Mouse (Mus musculus) CH12F3 (cell line): ENCODE measurements around the gene St6galnac3.
"Not testable (repeated sequence)": the region's sequence is repeated elsewhere in the genome, so short reads cannot be mapped to it uniquely, and the experiment has no call there.

Experiments
- in situ Hi-C: fragments of 300-500 bp; cut with MboI; formaldehyde crosslinking; loops from 2 replicates; pipeline ENCODE4 v1.14.3; 2020; ENCODE audit warnings: low sequenced_read_pairs

St6galnac3 gene

DNA sequence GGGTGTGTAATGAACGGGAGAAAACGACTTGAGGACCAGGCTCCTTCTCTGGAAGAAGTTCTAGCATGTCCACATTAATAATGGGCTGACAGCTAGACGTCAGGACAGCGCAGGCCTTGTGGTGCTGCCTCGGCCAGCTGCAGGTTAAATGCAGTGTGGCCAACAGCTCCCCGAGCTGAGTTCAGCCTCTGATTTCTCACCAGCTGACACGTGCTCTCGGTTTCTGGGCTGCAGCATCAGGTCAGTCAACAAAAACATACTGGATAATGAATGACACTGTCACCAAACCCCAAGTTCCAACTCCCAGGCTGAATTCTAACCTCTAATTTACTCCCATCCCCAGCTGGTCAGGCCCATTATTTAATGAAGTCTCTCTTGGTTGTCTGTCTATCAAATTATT lies 295.1 kb downstream of the St6galnac3 start:
- in situ Hi-C loops, result no loop called here

GRCm38 (mm10) chr3:153421918-153422290 lies 303.1 kb downstream of the St6galnac3 start:
- in situ Hi-C loops, result no loop called here

DNA sequence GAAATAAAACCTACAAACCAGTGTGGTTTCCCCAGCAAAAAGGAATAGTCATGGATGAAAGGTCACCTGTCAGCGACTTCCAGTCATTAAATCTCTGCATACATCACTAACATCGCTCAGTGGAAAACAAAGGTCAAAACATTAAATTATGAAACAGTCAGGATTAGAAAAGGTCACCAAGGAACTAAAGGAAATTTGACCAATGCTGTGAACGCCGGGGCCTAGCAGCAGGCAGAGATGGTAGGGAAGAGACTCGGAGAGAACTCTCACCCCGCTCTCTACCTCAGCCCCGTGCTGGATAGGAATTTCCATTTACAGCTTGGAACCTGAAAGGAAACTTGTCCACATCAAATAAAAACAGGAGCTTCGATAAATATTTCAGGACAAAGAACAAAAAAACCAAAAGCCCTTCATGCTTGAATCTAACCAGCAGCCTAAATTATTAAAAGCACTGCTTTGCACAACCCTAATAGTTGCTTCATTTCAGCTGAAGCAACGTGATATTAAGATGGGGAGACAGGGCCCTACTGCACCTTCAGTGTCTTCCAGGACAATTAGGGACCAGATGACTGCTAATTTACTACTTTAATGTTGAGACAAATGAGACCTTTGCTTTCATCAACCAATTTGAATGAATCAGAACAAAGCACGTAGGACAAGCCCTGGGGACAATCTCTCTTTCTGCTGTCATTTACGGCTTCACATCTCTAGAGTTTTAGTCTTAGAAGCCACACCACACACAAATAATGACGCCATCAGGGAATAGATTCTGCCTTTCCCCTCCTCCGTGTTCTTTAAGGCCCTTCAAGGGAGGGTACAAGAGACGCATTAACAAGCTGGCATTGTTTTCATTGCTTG lies 303.7 kb downstream of the St6galnac3 start:
- in situ Hi-C loops, result no loop called here

GRCm38 (mm10) chr3:153419331-153419730 lies 305.6 kb downstream of the St6galnac3 start:
- in situ Hi-C loops, result no loop called here

- in situ Hi-C loops, result no loop called here
Observed at GRCm38 (mm10) chr3:153417001-153417400, 308.0 kb downstream of the St6galnac3 start.

- in situ Hi-C loops, result no loop called here
Observed at GRCm38 (mm10) chr3:153416383-153416782, 308.6 kb downstream of the St6galnac3 start.

DNA sequence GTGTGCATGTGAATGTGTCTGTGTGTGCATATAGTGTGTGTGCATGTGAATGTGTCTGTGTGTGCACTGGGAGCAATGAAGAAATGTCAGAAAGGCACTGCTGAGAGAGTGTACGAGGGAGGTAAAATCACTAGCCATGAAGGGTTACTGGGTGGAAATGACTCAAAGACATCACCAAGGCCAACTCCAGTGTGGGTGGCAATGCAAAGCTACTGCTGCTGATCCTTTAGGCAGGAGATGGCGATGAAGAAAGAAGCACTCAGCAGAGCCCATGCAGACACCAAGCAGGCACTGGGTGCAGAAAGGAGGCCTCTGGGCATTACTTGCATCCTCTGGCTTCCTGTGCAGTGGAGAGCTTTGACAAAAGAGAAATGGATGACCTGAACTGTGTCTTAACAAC lies 310.8 kb downstream of the St6galnac3 start:
- in situ Hi-C loops, result no loop called here

GRCm38 (mm10) chr3:153409286-153409685 lies 315.7 kb downstream of the St6galnac3 start:
- in situ Hi-C loops, result no loop called here

DNA sequence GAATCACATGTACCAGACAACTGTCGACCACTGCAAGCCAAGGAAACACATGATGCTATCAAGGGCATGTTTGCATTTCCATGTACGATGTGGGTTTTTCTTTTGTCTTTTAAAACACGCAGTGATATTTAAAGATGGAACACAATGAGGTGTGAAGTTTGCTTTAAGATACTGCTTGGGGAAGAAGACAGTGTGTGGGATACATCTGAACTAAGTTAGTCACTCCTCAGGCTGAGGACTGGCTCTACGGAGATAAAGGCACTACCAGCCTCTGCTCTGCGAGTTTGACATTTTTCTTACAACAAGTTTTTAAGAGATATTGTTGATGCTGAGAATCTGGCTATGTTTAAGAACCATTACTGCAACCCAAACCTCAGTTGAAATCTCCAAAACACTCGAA lies 316.6 kb downstream of the St6galnac3 start:
- in situ Hi-C loops, result no loop called here

DNA sequence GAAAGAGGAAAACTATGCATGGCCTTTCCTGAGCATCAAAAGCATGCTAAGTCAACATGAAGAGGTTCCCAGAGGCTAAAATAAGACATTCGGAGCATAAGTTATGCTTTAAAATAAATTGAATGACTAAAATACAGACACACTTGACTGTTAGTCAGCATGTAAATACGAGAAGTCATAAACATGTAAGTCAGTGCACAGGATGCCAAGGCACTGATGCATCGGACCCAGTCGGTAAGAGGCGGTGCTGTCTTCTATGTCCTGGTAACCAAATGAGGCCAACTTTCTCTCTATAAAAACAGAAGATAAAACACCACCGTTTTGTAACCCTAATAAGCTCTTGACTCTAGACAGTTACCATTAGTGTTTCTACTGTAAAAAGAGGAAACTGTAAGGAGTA lies 317.3 kb downstream of the St6galnac3 start:
- in situ Hi-C loops, result no loop called here

DNA sequence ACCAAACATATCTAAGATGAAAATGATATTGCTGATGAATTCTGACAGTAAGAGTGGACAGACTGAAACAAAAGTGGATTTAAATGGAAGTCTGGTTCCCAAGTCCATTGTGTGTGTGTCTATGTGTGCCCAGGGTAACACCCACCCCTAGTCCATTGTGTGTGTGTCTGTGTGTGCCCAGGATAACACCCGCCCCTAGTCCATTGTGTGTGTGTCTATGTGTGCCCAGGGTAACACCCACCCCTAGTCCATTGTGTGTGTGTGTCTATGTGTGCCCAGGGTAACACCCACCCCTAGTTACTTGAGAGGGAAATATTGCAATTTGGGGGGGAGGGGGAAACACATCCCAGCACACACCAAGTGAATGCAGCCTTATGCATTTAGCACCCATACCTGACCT lies 318.1 kb downstream of the St6galnac3 start:
- in situ Hi-C loops, result no loop called here

- in situ Hi-C loops, result no loop called here
Observed at GRCm38 (mm10) chr3:153406220-153406619, 318.8 kb downstream of the St6galnac3 start.

GRCm38 (mm10) chr3:153405643-153406042 lies 319.3 kb downstream of the St6galnac3 start:
- in situ Hi-C loops, result no loop called here

- in situ Hi-C loops, result no loop called here
Observed at GRCm38 (mm10) chr3:153400259-153400658, 324.7 kb downstream of the St6galnac3 start.

DNA sequence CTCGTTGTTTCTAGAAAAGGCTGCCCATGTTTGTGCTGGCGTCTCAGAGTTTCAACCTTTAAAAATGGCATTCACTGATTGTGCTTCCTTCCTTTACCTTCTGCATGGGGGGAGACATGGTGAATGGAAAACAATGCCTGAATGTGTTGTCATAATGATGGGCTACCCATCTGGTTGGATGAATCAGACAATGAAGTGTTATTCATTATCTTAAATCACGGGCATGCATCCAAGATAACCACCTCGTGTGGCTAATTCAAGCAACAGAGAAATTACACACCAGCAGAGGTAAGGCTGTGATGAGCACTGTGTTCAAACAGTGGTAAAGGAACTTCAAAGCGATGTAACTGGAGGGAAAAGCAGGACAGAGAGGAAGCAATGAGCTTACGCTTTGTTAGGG lies 325.4 kb downstream of the St6galnac3 start:
- in situ Hi-C loops, result no loop called here

- in situ Hi-C loops, result no loop called here
Observed at GRCm38 (mm10) chr3:153397726-153398125, 327.2 kb downstream of the St6galnac3 start.

DNA sequence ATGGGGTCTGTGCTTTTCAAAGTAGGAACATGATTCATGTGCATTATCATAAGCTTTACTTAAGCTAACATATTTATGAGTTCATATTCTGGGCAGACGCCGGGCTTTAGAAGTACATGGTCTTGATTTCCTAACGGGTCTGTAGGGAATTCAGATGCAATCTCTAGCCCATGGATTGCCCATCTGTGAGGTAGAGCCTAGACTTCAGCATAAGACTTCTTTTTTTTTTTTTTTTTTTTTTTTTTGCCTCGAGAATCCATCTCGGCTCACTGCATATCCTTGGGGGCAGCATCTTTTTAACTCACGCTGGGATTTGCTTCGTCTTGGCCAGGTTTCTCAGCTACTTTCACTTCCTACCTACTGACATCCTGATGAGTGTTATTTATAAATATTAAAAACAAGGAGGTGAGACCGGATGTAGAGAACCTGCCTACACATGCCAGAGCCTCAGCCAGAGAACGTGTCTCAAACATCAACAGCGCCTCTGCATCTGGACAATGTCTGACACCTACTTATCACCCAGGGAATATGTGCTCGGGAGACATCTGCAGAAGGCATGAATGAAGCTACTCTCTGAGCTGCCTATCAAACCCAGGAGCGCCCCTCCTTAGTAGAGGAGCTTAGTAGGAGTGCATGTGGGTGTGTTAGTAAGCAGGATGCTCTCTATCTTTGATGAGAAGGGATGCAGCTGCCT lies 328.5 kb downstream of the St6galnac3 start:
- in situ Hi-C loops, result no loop called here

DNA sequence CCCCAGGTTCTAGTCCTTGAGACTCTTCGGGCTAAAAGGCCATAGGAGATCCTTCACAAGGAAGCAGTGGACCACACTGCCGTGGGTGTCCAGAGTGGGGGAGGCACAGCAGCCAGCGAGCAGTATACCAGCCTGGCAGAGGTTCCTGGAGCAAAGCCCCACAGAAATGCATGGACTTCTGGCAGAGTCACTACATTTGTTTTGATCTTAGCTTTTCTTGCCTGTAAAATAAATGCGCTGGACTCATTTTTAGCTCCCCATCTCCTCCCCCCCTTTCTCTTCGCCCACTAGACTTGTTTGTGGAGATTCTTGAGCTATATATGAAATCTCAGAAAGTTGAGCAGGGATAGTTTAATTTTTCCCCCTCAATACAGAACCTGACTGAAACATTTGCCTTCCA lies 329.6 kb downstream of the St6galnac3 start:
- in situ Hi-C loops, result no loop called here

GRCm38 (mm10) chr3:153394751-153395150 lies 330.2 kb downstream of the St6galnac3 start:
- in situ Hi-C loops, result no loop called here

GRCm38 (mm10) chr3:153394224-153394623 lies 330.8 kb downstream of the St6galnac3 start:
- in situ Hi-C loops, result no loop called here

- in situ Hi-C loops, result not testable (repeated sequence)
Observed at GRCm38 (mm10) chr3:153391451-153391850, 333.5 kb downstream of the St6galnac3 start.

DNA sequence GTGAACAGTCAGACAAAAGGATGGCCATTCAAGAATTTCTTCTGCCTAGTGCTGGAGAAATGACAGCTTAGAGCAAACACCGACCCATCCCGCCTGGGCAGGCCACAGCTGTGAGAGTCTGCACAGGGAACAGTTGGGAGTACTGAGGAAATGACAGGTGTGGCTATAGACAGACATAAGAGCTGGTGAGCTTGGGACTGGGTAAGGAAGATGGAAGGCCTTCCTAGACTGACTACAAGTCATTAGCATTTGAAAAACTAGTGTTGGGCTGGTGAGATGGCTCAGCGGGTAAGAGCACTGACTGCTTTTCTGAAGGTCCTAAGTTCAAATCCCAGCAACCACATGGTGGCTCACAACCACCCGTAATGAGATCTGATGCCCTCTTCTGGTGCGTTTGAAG lies 340.3 kb downstream of the St6galnac3 start:
- in situ Hi-C loops, result not testable (repeated sequence)
